Mouse (Mus musculus) limb, embryonic 15.5 days (tissue): ENCODE measurements around the gene Klk1b4. TPM values are rescaled to one million over a fixed set of nuclear protein-coding genes. Genes with fewer than 3 reads are reported as not detected.
"Not testable (repeated sequence)": the region's sequence is repeated elsewhere in the genome, so short reads cannot be mapped to it uniquely, and the experiment has no call there.

ENCODE experiments used
- ATAC-seq: fragments of 200-750 bp; cut with Nextera tagmentation; 2 replicates; pipeline ENCODE4 v1.8.0; 2017; ENCODE audit warnings: low read depth, moderate TSS enrichment; ENCODE audit not compliant: insufficient number of reproducible peaks, low FRiP score, low TSS enrichment
- H3K27ac ChIP-seq: fragments of 300-500 bp; sonication (generic); 2 replicates; pipeline ENCODE4 v1.5.1; 2015; ENCODE audit warnings: moderate library complexity, mild to moderate bottlenecking, inconsistent platforms
- H3K27me3 ChIP-seq: fragments of 300-500 bp; sonication (generic); 2 replicates; pipeline ENCODE4 v1.6.1; 2015; ENCODE audit warnings: inconsistent platforms
- H3K36me3 ChIP-seq: fragments of 300-500 bp; sonication (generic); 2 replicates; pipeline ENCODE4 v1.6.1; 2015; ENCODE audit warnings: inconsistent platforms
- H3K4me1 ChIP-seq: fragments of 300-500 bp; sonication (generic); 2 replicates; pipeline ENCODE4 v1.6.1; 2015; ENCODE audit warnings: inconsistent platforms
- H3K4me2 ChIP-seq: fragments of 300-500 bp; sonication (generic); 2 replicates; pipeline ENCODE4 v1.6.1; 2015; ENCODE audit warnings: mild to moderate bottlenecking, inconsistent platforms
- H3K4me3 ChIP-seq: fragments of 300-500 bp; sonication (generic); 2 replicates; pipeline ENCODE4 v1.5.1; 2015; ENCODE audit warnings: mild to moderate bottlenecking, inconsistent platforms
- H3K9ac ChIP-seq: fragments of 300-500 bp; sonication (generic); 2 replicates; pipeline ENCODE4 v1.6.1; 2015; ENCODE audit warnings: inconsistent platforms
- H3K9me3 ChIP-seq: fragments of 300-500 bp; sonication (generic); 2 replicates; pipeline ENCODE4 v1.6.1; 2016; ENCODE audit warnings: inconsistent platforms
- WGBS: fragments of 180-500 bp; shearing (Covaris S2); methylation state at CpG from one replicate; pipeline ENCODE4 v1.1.7; 2015; 5-methylcytosine and 5-hydroxymethylcytosine counted together
- polyA plus RNA-seq: library from polyadenylated mRNA; unstranded; fragments of >200 nt; fragmentation: Nextera tagmentation; extraction: Ambion mirVana; gene quantifications from 2 replicates; pipeline ENCODE4 v1.2.1, GENCODE M21; 2015

The Klk1b4 gene
- polyA plus RNA-seq: not detected in 2 replicates

- not testable (repeated sequence) for H3K9ac ChIP-seq, H3K9me3 ChIP-seq, H3K4me3 ChIP-seq, H3K27ac ChIP-seq, ATAC-seq, H3K4me2 ChIP-seq, H3K27me3 ChIP-seq, H3K4me1 ChIP-seq, H3K36me3 ChIP-seq
- 47% methylated on average over 3 of the region's 3 CpGs for WGBS
Observed at GRCm38 (mm10) chr7:44207135-44207534, at the start of gene Klk1b4. Gene Klk1b4 (plus strand): TSS chr7:44207435.

DNA sequence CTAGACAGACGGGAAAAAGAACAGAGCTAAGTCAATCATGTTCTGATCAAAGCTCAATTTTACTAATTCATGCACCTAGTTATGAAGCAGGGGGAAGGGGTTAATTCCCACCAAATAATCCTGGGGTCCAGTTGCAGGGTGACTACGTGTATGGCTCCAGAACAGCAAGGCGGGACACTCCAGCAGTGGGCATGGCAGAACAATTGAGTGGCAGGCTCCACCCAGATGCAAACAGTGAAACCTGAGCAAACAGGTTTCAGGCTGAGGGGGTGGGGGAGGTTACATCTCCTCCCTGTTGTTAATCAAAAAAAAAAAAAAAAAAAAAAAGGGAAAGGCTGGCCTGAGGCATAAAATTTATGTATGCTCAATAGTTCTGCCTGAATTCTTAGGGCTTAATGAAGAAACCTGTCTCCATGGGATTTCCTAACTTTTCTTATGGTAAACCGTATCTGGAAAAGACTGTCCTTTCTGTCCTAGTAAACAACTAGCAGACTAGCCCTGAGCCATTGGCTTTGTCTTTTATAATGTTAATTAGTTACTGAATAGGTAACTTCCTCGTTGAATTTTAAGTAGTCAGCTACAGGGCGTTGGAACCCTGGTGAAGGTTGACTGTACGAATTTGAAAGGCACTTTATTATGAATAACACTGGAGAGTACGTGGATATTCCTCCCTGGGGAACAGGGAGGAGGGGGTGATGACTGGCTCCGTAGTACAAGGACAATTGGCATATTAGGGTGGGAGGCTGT lies 27.8 kb upstream of the Klk1b4 start:
- no peaks in the 10 kb centered on the region for H3K27me3 ChIP-seq
- ATAC-seq: no peak
- no peak overlapping the region for H3K4me2 ChIP-seq
- no peaks in the 10 kb centered on the region for H3K36me3 ChIP-seq
- H3K27ac ChIP-seq: no peak overlapping the region
- H3K4me1 ChIP-seq: no peaks in the 10 kb centered on the region
- no peak overlapping the region for H3K9ac ChIP-seq
- no peak overlapping the region for H3K4me3 ChIP-seq
- no peaks in the 10 kb centered on the region for H3K9me3 ChIP-seq
- WGBS: 59% methylated on average over 9 of the region's 9 CpGs

- not testable (repeated sequence) for H3K4me2 ChIP-seq, H3K4me3 ChIP-seq, H3K9ac ChIP-seq, H3K36me3 ChIP-seq, H3K27me3 ChIP-seq, H3K27ac ChIP-seq, ATAC-seq, H3K9me3 ChIP-seq, H3K4me1 ChIP-seq
- 47% methylated on average over 8 of the region's 8 CpGs for WGBS
Observed at GRCm38 (mm10) chr7:44186516-44186915, 20.7 kb upstream of the Klk1b4 start.

- H3K9ac ChIP-seq, H3K27me3 ChIP-seq, H3K27ac ChIP-seq, H3K4me3 ChIP-seq, H3K36me3 ChIP-seq, ATAC-seq, H3K9me3 ChIP-seq, H3K4me1 ChIP-seq, H3K4me2 ChIP-seq: not testable (repeated sequence)
Observed at GRCm38 (mm10) chr7:44187936-44188335, 19.3 kb upstream of the Klk1b4 start, which contains the start of gene Klk1b24. Gene Klk1b24 (plus strand): TSS chr7:44188236.

GRCm38 (mm10) chr7:44193466-44193865 lies 13.8 kb upstream of the Klk1b4 start:
- H3K36me3 ChIP-seq, H3K4me1 ChIP-seq, H3K4me2 ChIP-seq, H3K4me3 ChIP-seq, H3K9me3 ChIP-seq, H3K27ac ChIP-seq, H3K9ac ChIP-seq, ATAC-seq, H3K27me3 ChIP-seq: not testable (repeated sequence)
- 96% methylated on average over 1 of the region's 1 CpGs for WGBS

DNA sequence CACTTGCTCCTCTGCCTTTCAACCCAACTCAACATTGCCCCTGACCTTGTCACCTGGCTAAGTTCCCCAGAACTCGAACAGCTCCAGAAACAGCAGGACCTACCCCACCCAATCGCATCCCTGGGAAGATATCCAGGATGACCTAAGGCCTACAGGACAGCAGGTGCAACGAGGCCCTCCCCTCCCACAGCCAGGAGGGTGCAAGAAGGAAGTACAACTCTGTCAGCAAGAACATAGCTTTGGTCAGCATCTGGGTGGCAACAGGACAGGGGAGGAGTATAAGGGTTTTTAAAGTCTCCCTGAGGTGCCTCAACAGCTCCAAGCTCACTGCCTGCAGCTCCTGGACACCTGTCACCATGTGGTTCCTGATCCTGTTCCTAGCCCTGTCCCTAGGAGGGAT lies 9.3 kb upstream of the Klk1b4 start, which contains the start of gene Klk1b3:
Gene Klk1b3, plus strand, starts transcription at position 301 of the 400 bp plus-strand sequence.
- Histone ChIP-seq H3K27ac (no peak within 1 kb of the TSS), H3K9me3 (no peaks in the 10 kb centered on the region), H3K4me1 (no peaks in the 10 kb centered on the region), H3K4me2 (no peak within 1 kb of the TSS), H3K36me3 (no peaks in the 10 kb centered on the region), H3K27me3 (no peaks in the 10 kb centered on the region), H3K9ac (no peak within 1 kb of the TSS), H3K4me3 (no peak within 1 kb of the TSS)
- 53% methylated on average over 3 of the region's 3 CpGs for WGBS
- no peak for ATAC-seq

DNA sequence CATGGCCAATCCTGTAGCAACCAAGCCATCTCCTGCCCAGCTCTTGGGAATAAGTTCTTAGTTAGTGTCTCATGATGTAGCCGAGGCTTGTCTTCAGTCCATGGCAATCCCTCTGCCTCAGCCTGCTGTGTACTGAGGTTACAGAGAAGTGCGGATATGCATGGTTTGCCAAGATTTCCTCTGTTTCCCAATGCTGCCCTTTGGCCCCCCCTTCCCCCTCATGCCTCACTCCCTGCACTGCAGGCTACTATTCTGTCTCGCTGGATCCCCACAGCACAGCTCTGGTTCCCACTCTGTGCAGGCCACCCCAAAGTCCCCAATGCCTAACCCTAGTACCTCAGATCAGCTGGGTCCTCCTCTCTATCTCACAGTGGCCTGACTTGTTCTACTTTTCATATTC lies 1.1 kb downstream of the Klk1b4 start:
- no peak overlapping the region for H3K27ac ChIP-seq
- H3K4me2 ChIP-seq: no peak overlapping the region
- ATAC-seq: no peak
- H3K4me1 ChIP-seq: no peaks in the 10 kb centered on the region
- no peak overlapping the region for H3K9ac ChIP-seq
- no peak overlapping the region for H3K4me3 ChIP-seq
- H3K36me3 ChIP-seq: no peaks in the 10 kb centered on the region
- H3K9me3 ChIP-seq: no peaks in the 10 kb centered on the region
- no peaks in the 10 kb centered on the region for H3K27me3 ChIP-seq
- 83% methylated on average over 3 of the region's 3 CpGs for WGBS

GRCm38 (mm10) chr7:44215645-44216044 lies 8.4 kb downstream of the Klk1b4 start, which contains the start of gene Klk1b5:
Gene Klk1b5 (plus strand): TSS chr7:44215945.
- Histone ChIP-seq H3K4me1 (no peaks in the 10 kb centered on the region), H3K9me3 (no peaks in the 10 kb centered on the region), H3K4me2 (no peak within 1 kb of the TSS), H3K36me3 (no peaks in the 10 kb centered on the region), H3K9ac (no peak within 1 kb of the TSS), H3K27ac (no peak within 1 kb of the TSS), H3K4me3 (no peak within 1 kb of the TSS), H3K27me3 (0 out of 2 replicates have a peak, but pooled peaks cover 2% of the 10 kb centered on the region)
- no peak for ATAC-seq
- WGBS: 72% methylated on average over 1 of the region's 1 CpGs

GRCm38 (mm10) chr7:44221601-44222000 lies 14.4 kb downstream of the Klk1b4 start:
- H3K27ac ChIP-seq, H3K4me2 ChIP-seq, H3K4me3 ChIP-seq, ATAC-seq, H3K9ac ChIP-seq, H3K27me3 ChIP-seq, H3K4me1 ChIP-seq, H3K36me3 ChIP-seq, H3K9me3 ChIP-seq: not testable (repeated sequence)
- 73% methylated on average over 9 of the region's 10 CpGs for WGBS

- H3K27me3 ChIP-seq: not testable (repeated sequence)
Observed at GRCm38 (mm10) chr7:44222335-44222734, 15.1 kb downstream of the Klk1b4 start.

GRCm38 (mm10) chr7:44225076-44225475 lies 17.8 kb downstream of the Klk1b4 start, which contains the start of gene Klk1:
Gene Klk1 (plus strand): TSS chr7:44225360.
- Histone ChIP-seq H3K9me3 (no peaks in the 10 kb centered on the region), H3K27me3 (no peaks in the 10 kb centered on the region), H3K9ac (no peak within 1 kb of the TSS), H3K4me2 (no peak within 1 kb of the TSS), H3K4me3 (no peak within 1 kb of the TSS), H3K4me1 (no peaks in the 10 kb centered on the region), H3K27ac (no peak within 1 kb of the TSS), H3K36me3 (no peaks in the 10 kb centered on the region)
- ATAC-seq: no peak
- WGBS: 35% methylated on average over 1 of the region's 1 CpGs

More at GRCm38 (mm10) chr7:44222335-44222734, 15.1 kb downstream of the Klk1b4 start:
- H3K4me3 ChIP-seq, H3K4me2 ChIP-seq, H3K9ac ChIP-seq, ATAC-seq, H3K36me3 ChIP-seq, H3K27ac ChIP-seq, H3K4me1 ChIP-seq, H3K9me3 ChIP-seq: not testable (repeated sequence)
- 76% methylated on average over 6 of the region's 6 CpGs for WGBS

GRCm38 (mm10) chr7:44235909-44236308 lies 28.7 kb downstream of the Klk1b4 start, which contains the start of gene Gm36864:
Gene Gm36864 (plus strand): TSS chr7:44236177.
- Histone ChIP-seq H3K4me2 (no peak within 1 kb of the TSS), H3K27ac (no peak within 1 kb of the TSS), H3K36me3 (no peaks in the 10 kb centered on the region), H3K9me3 (no peaks in the 10 kb centered on the region), H3K4me1 (no peaks in the 10 kb centered on the region), H3K4me3 (no peak within 1 kb of the TSS), H3K27me3 (no peaks in the 10 kb centered on the region), H3K9ac (no peak within 1 kb of the TSS)
- ATAC-seq: no peak
- 73% methylated on average over 3 of the region's 3 CpGs for WGBS
